Mouse (Mus musculus): Measurements from ENCODE around the gene Aida. TPM values are rescaled to one million over a fixed set of nuclear protein-coding genes. Genes with fewer than 3 reads are reported as not detected.
"Not testable (repeated sequence)": the region's sequence is repeated elsewhere in the genome, so short reads cannot be mapped to it uniquely, and the experiment has no call there.

Aida gene
- polyA plus RNA-seq, 1 experiment from 2014 or later = 56.3 TPM

- Histone ChIP-seq H3K27ac (replicated peaks) (no peak overlapping the region), H3K4me3 (replicated peaks) (no peak overlapping the region), H3K9me3 (replicated peaks) (no peaks in the 10 kb centered on the region), H3K4me1 (no peaks in the 10 kb centered on the region), H3K4me2 (no peak overlapping the region), H3K27me3 (replicated peaks) (no peaks in the 10 kb centered on the region), H3K9ac (replicated peaks) (no peak overlapping the region), H3K36me3 (peaks cover 80% of the 10 kb centered on the region)
- WGBS = 88% methylated on average over 3 of the region's 3 CpGs
- no peak for ATAC-seq (ENCODE audit: low FRiP score)
These were observed 8.0 kb upstream of the Aida start for GRCm38 (mm10) chr1:183288351-183288750.

GRCm38 (mm10) chr1:183289576-183289975, 6.8 kb upstream of the Aida start:
- Histone ChIP-seq H3K4me1 (no peaks in the 10 kb centered on the region), H3K4me3 (replicated peaks) (no peak overlapping the region), H3K27me3 (replicated peaks) (no peaks in the 10 kb centered on the region), H3K36me3 (peaks cover 73% of the 10 kb centered on the region), H3K4me2 (no peak overlapping the region), H3K9ac (replicated peaks) (no peak overlapping the region), H3K27ac (replicated peaks) (no peak overlapping the region), H3K9me3 (replicated peaks) (no peaks in the 10 kb centered on the region)
- ATAC-seq (ENCODE audit: low FRiP score) = no peak
- 97% methylated on average over 4 of the region's 4 CpGs for WGBS

GRCm38 (mm10) chr1:183296877-183297383, 540 bp downstream of the Aida start, which contains the start of gene Brox:
Gene Brox, minus strand, starts transcription at chr1:183297269.
- Histone ChIP-seq H3K27me3 (replicated peaks) (no peaks in the 10 kb centered on the region), H3K4me2 (peak within 1 kb of the TSS; percentile 58), H3K9me3 (replicated peaks) (no peaks in the 10 kb centered on the region), H3K4me3 (replicated peaks) (peak within 1 kb of the TSS; percentile 49), H3K4me1 (peaks cover 4% of the 10 kb centered on the region; the same call in 1 of the 2 replicates), H3K27ac (replicated peaks) (peak within 1 kb of the TSS; percentile 84), H3K9ac (replicated peaks) (peak within 1 kb of the TSS; percentile 55), H3K36me3 (peaks cover 11% of the 10 kb centered on the region; the same call in 1 of the 2 replicates)
- under 1% methylated on average over 39 of the region's 39 CpGs for WGBS
- peak; percentile 96 for ATAC-seq (ENCODE audit: low FRiP score)

DNA sequence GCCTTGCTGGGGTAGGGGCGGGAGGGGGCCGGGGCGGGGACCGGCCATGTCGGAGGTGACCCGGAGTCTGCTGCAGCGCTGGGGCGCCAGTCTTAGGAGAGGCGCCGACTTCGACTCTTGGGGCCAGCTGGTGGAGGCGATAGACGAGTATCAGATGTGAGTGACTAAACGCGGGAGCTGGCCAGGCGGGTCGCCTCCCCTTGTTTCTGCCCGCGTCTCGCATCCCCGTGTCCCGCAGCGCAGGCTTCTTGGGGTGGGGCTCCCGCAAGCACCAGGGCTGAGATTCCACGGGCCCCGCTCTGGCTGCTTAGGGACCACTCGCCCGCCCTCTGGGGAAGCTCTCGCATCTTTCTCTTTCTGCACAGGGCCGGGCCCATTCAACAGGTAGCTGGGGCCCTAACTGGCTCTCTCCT, 1.1 kb downstream of the Aida start:
- peaks cover 4% of the 10 kb centered on the region; the same call in 1 of the 2 replicates for H3K4me1 ChIP-seq
- H3K9ac ChIP-seq (replicated peaks) = peak overlapping the region; percentile 39
- ATAC-seq (ENCODE audit: low FRiP score) = peak; percentile 59; the same call in 1 of the 2 replicates
- H3K4me3 ChIP-seq (replicated peaks) = peak overlapping the region; percentile 49
- peak overlapping the region; percentile 46 for H3K27ac ChIP-seq (replicated peaks)
- no peaks in the 10 kb centered on the region for H3K27me3 ChIP-seq (replicated peaks)
- 0 out of 2 replicates have a peak, but pooled peaks cover 9% of the 10 kb centered on the region for H3K36me3 ChIP-seq
- H3K4me2 ChIP-seq = peak overlapping the region; percentile 58
- H3K9me3 ChIP-seq (replicated peaks) = no peaks in the 10 kb centered on the region
- WGBS = under 1% methylated on average over 30 of the region's 30 CpGs

DNA sequence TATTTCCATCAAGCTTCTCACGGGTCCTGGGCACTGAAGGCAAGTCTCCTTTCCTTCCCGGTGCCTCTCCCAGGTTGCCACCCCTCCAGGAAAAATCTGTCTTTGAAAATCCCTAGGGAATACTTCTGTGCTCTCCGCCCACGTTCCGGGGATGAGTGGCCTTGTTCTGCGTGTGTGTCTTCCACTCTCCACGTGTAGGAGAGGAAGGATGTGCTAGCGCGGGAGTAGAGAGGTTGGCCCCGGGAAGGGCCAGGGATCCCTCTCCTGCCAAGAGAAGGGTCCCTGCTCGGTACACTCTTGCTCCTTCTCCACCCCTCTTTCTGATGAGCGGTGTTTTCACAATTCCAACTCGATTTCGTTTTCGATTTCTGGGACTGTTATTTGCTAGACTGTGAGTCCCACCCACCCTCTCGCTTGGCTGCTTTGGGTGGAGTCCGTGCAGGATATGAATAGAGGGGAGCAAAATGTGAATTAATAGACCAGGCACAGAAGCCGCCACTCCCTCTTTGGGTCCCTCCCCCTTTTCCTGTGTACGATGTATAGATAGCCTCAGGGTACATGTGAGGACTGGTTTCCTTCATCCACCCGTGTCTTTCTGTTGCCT, 1.6 kb downstream of the Aida start:
- no peaks in the 10 kb centered on the region for H3K27me3 ChIP-seq (replicated peaks)
- H3K27ac ChIP-seq (replicated peaks) = peak overlapping the region; percentile 46
- peak; percentile 18; the same call in 1 of the 2 replicates for ATAC-seq (ENCODE audit: low FRiP score)
- H3K9me3 ChIP-seq (replicated peaks) = no peaks in the 10 kb centered on the region
- peak overlapping the region; percentile 39 for H3K9ac ChIP-seq (replicated peaks)
- WGBS = under 1% methylated on average over 20 of the region's 20 CpGs
- peak overlapping the region; percentile 49 for H3K4me3 ChIP-seq (replicated peaks)
- peaks cover 4% of the 10 kb centered on the region; the same call in 1 of the 2 replicates for H3K4me1 ChIP-seq
- 0 out of 2 replicates have a peak, but pooled peaks cover 8% of the 10 kb centered on the region for H3K36me3 ChIP-seq
- H3K4me2 ChIP-seq = peak overlapping the region; percentile 58

DNA sequence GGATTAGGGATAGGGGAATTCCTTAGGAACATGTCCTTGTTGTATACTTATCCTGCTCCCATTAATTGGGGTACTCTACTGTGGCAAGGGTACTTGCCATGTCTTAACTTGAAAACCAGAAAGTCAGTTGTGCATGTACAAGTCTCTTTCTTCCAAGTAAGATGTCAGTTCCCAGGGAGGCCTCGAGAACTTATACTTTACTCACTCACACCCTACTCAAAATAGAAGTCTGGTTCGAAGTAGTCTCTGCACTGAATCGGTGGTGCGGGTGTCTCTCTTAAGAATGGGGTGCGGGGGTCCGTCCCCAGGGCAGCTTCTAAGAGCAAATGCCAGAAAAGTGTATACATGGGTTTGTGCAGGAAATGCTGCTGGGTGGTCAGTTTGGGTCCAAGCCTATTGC, 2.8 kb downstream of the Aida start:
- no peak for ATAC-seq (ENCODE audit: low FRiP score)
- Histone ChIP-seq H3K4me1 (peaks cover 4% of the 10 kb centered on the region; the same call in 1 of the 2 replicates), H3K9ac (replicated peaks) (no peak overlapping the region), H3K27me3 (replicated peaks) (no peaks in the 10 kb centered on the region), H3K27ac (replicated peaks) (no peak overlapping the region), H3K9me3 (replicated peaks) (no peaks in the 10 kb centered on the region), H3K4me3 (replicated peaks) (no peak overlapping the region), H3K36me3 (no peaks in the 10 kb centered on the region), H3K4me2 (no peak overlapping the region)
- 90% methylated on average over 6 of the region's 6 CpGs for WGBS

DNA sequence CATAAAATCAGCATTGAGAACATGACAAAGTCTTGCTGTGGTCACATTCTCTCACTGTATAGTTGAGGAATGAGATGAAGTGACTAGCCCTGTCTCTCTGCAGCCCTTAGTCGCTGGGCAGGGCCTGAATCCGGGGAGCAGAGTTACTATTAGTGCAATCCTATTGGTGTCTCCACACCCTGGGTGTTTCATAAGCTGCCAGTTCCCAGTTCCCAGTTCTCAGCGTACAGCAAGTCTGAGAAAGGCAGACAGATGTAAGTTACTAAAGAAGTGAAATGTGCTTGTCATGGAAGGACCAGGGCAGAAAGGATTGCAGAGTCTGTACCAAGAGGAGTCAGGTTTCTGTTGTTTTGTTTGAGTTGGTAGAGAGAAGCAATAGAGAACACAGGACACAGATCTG, 11.2 kb downstream of the Aida start:
- Histone ChIP-seq H3K4me2 (no peak overlapping the region), H3K4me3 (replicated peaks) (no peak overlapping the region), H3K27ac (replicated peaks) (no peak overlapping the region), H3K4me1 (no peaks in the 10 kb centered on the region), H3K36me3 (peaks cover 6% of the 10 kb centered on the region), H3K9me3 (replicated peaks) (no peaks in the 10 kb centered on the region), H3K9ac (replicated peaks) (no peak overlapping the region), H3K27me3 (replicated peaks) (no peaks in the 10 kb centered on the region)
- no peak for ATAC-seq (ENCODE audit: low FRiP score)
- 82% methylated on average over 3 of the region's 3 CpGs for WGBS

GRCm38 (mm10) chr1:183308476-183308875, 12.1 kb downstream of the Aida start:
- Histone ChIP-seq H3K36me3 (peaks cover 12% of the 10 kb centered on the region), H3K27me3 (replicated peaks) (no peaks in the 10 kb centered on the region), H3K9me3 (replicated peaks) (no peaks in the 10 kb centered on the region), H3K9ac (replicated peaks) (no peak overlapping the region), H3K4me1 (no peaks in the 10 kb centered on the region), H3K4me2 (no peak overlapping the region), H3K4me3 (replicated peaks) (no peak overlapping the region), H3K27ac (replicated peaks) (no peak overlapping the region)
- WGBS = 93% methylated on average over 1 of the region's 1 CpGs
- no peak for ATAC-seq (ENCODE audit: low FRiP score)

GRCm38 (mm10) chr1:183309601-183310000, 13.2 kb downstream of the Aida start:
- H3K4me1 ChIP-seq; H3K9ac ChIP-seq (replicated peaks); ATAC-seq (ENCODE audit: low FRiP score); H3K4me3 ChIP-seq (replicated peaks); H3K9me3 ChIP-seq (replicated peaks); H3K27me3 ChIP-seq (replicated peaks); H3K4me2 ChIP-seq; H3K27ac ChIP-seq (replicated peaks): not testable (repeated sequence)
- 71% methylated on average over 2 of the region's 2 CpGs for WGBS
- peaks cover 22% of the 10 kb centered on the region for H3K36me3 ChIP-seq

- Histone ChIP-seq H3K4me2 (no peak overlapping the region), H3K27ac (replicated peaks) (no peak overlapping the region), H3K27me3 (replicated peaks) (no peaks in the 10 kb centered on the region), H3K4me1 (no peaks in the 10 kb centered on the region), H3K9ac (replicated peaks) (no peak overlapping the region), H3K9me3 (replicated peaks) (no peaks in the 10 kb centered on the region), H3K36me3 (peaks cover 46% of the 10 kb centered on the region), H3K4me3 (replicated peaks) (no peak overlapping the region)
- WGBS = 96% methylated on average over 2 of the region's 2 CpGs
- ATAC-seq (ENCODE audit: low FRiP score) = no peak
These were observed 15.7 kb downstream of the Aida start for GRCm38 (mm10) chr1:183312076-183312475.

DNA sequence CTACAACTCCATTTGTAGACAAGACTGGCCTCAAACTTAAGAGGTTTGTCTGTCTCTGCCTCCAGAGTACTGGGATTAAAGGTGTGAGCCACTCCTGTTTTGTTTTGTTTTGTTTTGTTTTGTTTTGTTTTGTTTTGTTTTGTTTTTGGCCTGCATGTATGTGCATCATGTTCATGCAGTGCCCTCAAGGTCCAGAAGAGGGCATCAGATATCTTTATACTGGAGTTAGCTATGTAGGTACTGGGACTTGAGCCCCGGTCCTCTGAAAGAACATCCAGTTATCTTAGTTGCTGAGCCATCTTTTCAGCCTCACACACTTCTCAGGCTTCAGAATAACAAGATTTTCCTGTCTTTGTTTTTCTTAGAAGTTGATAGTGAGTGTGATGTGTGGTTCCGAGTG, 19.4 kb downstream of the Aida start:
- H3K27ac ChIP-seq (replicated peaks) = no peak overlapping the region
- H3K4me3 ChIP-seq (replicated peaks) = no peak overlapping the region
- WGBS = 86% methylated on average over 2 of the region's 2 CpGs
- H3K9me3 ChIP-seq (replicated peaks) = no peaks in the 10 kb centered on the region
- H3K4me1 ChIP-seq = no peaks in the 10 kb centered on the region
- peaks cover 69% of the 10 kb centered on the region for H3K36me3 ChIP-seq
- no peak overlapping the region for H3K4me2 ChIP-seq
- no peak for ATAC-seq (ENCODE audit: low FRiP score)
- no peak overlapping the region for H3K9ac ChIP-seq (replicated peaks)
- no peaks in the 10 kb centered on the region for H3K27me3 ChIP-seq (replicated peaks)

DNA sequence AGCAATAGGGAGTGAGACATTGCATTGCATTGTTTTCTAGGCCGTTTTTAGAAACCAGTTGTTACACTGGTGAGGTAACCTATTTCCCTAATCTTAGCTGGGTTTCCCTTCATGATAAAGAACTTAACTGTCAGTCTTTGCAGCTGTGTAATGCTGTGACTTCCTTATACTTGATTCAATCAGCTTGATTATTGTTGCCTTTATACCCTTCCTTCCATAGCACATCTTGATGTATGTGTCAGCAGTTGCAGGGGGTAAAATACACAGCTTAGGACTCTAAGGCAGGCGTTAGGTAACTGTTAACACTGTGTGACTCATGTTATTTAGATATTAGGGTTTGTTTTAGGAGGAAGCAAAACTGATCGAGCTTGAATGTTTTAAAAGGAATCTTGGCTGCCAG, 24.3 kb downstream of the Aida start:
- H3K27ac ChIP-seq (replicated peaks) = no peak overlapping the region
- WGBS = 86% methylated on average over 3 of the region's 3 CpGs
- H3K9ac ChIP-seq (replicated peaks) = no peak overlapping the region
- no peaks in the 10 kb centered on the region for H3K27me3 ChIP-seq (replicated peaks)
- no peaks in the 10 kb centered on the region for H3K9me3 ChIP-seq (replicated peaks)
- H3K4me3 ChIP-seq (replicated peaks) = no peak overlapping the region
- ATAC-seq (ENCODE audit: low FRiP score) = no peak
- no peak overlapping the region for H3K4me2 ChIP-seq
- no peaks in the 10 kb centered on the region for H3K4me1 ChIP-seq
- H3K36me3 ChIP-seq = peaks cover 66% of the 10 kb centered on the region
